Mouse (Mus musculus): ENCODE measurements around the gene Dock1. TPM values are rescaled to one million over a fixed set of nuclear protein-coding genes. Genes with fewer than 3 reads are reported as not detected.

Gene Dock1
- polyA plus RNA-seq, 1 experiment from 2014 or later = 25.0 TPM

- no peak for ATAC-seq (ENCODE audit: low FRiP score)
- 88% methylated on average over 6 of the region's 6 CpGs for WGBS
- no peak overlapping the region for H3K4me3 ChIP-seq (ENCODE audit: low read depth, low read length)
Measured at GRCm38 (mm10) chr7:134688332-134688731, 17.9 kb downstream of the Dock1 start.

DNA sequence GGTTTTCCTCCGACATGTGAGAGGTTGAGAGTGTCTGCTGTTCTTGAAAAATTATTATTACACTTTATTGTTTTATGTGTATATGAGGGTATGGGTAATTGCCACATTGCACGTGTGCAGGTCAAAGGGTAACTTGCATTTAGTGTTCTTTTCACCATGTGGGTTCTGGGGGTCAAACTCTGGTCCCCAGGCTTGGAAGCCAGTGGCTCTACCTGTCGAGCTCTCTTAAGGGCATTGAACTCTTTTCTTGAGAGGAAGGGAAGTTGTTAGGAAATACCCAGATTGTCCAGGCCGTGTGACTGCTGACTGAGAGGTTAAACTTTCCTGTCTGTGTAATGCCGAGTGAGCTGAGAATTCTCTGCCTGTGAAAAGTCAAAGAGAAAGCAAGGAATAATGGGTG lies 19.7 kb downstream of the Dock1 start:
- no peak overlapping the region for H3K27ac ChIP-seq (ENCODE audit: low read depth, low read length)
- H3K4me2 ChIP-seq (replicated peaks; ENCODE audit: low read depth, low read length) = no peak overlapping the region
- no peak overlapping the region for H3K4me3 ChIP-seq (ENCODE audit: low read depth, low read length)
- H3K9ac ChIP-seq (ENCODE audit: low read depth, low read length) = no peak overlapping the region
- no peaks in the 10 kb centered on the region for H3K4me1 ChIP-seq (replicated peaks; ENCODE audit: control insufficient read depth, insufficient read depth, low read length)
- DNase-seq (ENCODE audit: low spot score) (no peak), ATAC-seq (ENCODE audit: low FRiP score) (no peak)
- H3K27me3 ChIP-seq (ENCODE audit: control insufficient read depth, insufficient read depth, low read length) = no peaks in the 10 kb centered on the region
- 85% methylated on average over 5 of the region's 5 CpGs for WGBS
- no peaks in the 10 kb centered on the region for H3K36me3 ChIP-seq (ENCODE audit: control insufficient read depth, insufficient read depth, low read length)
- H3K9me3 ChIP-seq (ENCODE audit: control insufficient read depth, low read length) = no peaks in the 10 kb centered on the region

More at GRCm38 (mm10) chr7:134688332-134688731, 17.9 kb downstream of the Dock1 start:
- no peaks in the 10 kb centered on the region for H3K4me1 ChIP-seq (replicated peaks; ENCODE audit: control insufficient read depth, insufficient read depth, low read length)
- H3K4me2 ChIP-seq (replicated peaks; ENCODE audit: low read depth, low read length) = no peak overlapping the region
- DNase-seq (ENCODE audit: low spot score) = no peak
- H3K27me3 ChIP-seq (ENCODE audit: control insufficient read depth, insufficient read depth, low read length) = no peaks in the 10 kb centered on the region
- H3K27ac ChIP-seq (ENCODE audit: low read depth, low read length) = no peak overlapping the region
- H3K9me3 ChIP-seq (ENCODE audit: control insufficient read depth, low read length) = no peaks in the 10 kb centered on the region
- no peaks in the 10 kb centered on the region for H3K36me3 ChIP-seq (ENCODE audit: control insufficient read depth, insufficient read depth, low read length)
- H3K9ac ChIP-seq (ENCODE audit: low read depth, low read length) = no peak overlapping the region

DNA sequence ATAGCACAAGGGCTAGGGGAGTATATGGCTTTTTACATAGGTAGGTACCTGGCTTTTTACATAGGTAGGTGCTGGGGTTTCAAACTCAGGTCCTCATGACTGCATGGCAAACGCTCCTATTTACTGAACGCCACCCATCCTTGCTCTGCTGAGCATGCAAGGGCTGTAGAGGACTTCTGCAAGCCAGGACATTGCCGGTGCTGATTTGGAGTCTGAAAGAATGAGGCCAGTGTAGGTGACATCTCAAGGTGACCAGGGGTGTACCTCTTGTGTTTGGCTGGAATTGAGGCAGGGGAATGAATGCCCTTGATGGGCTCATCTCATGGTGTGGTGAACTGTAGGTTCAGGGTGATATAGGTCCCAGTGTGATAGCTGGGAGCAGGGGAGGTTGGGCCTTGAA lies 20.4 kb downstream of the Dock1 start:
- Histone ChIP-seq H3K4me2 (replicated peaks; ENCODE audit: low read depth, low read length) (no peak overlapping the region), H3K9ac (ENCODE audit: low read depth, low read length) (no peak overlapping the region), H3K4me1 (replicated peaks; ENCODE audit: control insufficient read depth, insufficient read depth, low read length) (no peaks in the 10 kb centered on the region), H3K9me3 (ENCODE audit: control insufficient read depth, low read length) (no peaks in the 10 kb centered on the region), H3K36me3 (ENCODE audit: control insufficient read depth, insufficient read depth, low read length) (no peaks in the 10 kb centered on the region), H3K27me3 (ENCODE audit: control insufficient read depth, insufficient read depth, low read length) (no peaks in the 10 kb centered on the region), H3K4me3 (ENCODE audit: low read depth, low read length) (no peak overlapping the region), H3K27ac (ENCODE audit: low read depth, low read length) (no peak overlapping the region)
- 97% methylated on average over 3 of the region's 3 CpGs for WGBS
- ATAC-seq (ENCODE audit: low FRiP score) (no peak), DNase-seq (ENCODE audit: low spot score) (no peak)

- DNase-seq (ENCODE audit: low spot score) = no peak
- no peak overlapping the region for H3K27ac ChIP-seq (ENCODE audit: low read depth, low read length)
- H3K4me3 ChIP-seq (ENCODE audit: low read depth, low read length) = no peak overlapping the region
- no peaks in the 10 kb centered on the region for H3K4me1 ChIP-seq (replicated peaks; ENCODE audit: control insufficient read depth, insufficient read depth, low read length)
- H3K9me3 ChIP-seq (ENCODE audit: control insufficient read depth, low read length) = no peaks in the 10 kb centered on the region
- no peak overlapping the region for H3K9ac ChIP-seq (ENCODE audit: low read depth, low read length)
- no peak for ATAC-seq (ENCODE audit: low FRiP score)
- H3K36me3 ChIP-seq (ENCODE audit: control insufficient read depth, insufficient read depth, low read length) = no peaks in the 10 kb centered on the region
- WGBS = 91% methylated on average over 1 of the region's 1 CpGs
- H3K4me2 ChIP-seq (replicated peaks; ENCODE audit: low read depth, low read length) = no peak overlapping the region
- no peaks in the 10 kb centered on the region for H3K27me3 ChIP-seq (ENCODE audit: control insufficient read depth, insufficient read depth, low read length)
Measured at GRCm38 (mm10) chr7:134693325-134693724, 22.9 kb downstream of the Dock1 start.

- DNase-seq (ENCODE audit: low spot score) (no peak), ATAC-seq (ENCODE audit: low FRiP score) (no peak)
- Histone ChIP-seq H3K36me3 (ENCODE audit: control insufficient read depth, insufficient read depth, low read length) (no peaks in the 10 kb centered on the region), H3K4me2 (replicated peaks; ENCODE audit: low read depth, low read length) (no peak overlapping the region), H3K4me3 (ENCODE audit: low read depth, low read length) (no peak overlapping the region), H3K4me1 (replicated peaks; ENCODE audit: control insufficient read depth, insufficient read depth, low read length) (no peaks in the 10 kb centered on the region), H3K27me3 (ENCODE audit: control insufficient read depth, insufficient read depth, low read length) (no peaks in the 10 kb centered on the region), H3K9ac (ENCODE audit: low read depth, low read length) (no peak overlapping the region), H3K9me3 (ENCODE audit: control insufficient read depth, low read length) (no peaks in the 10 kb centered on the region), H3K27ac (ENCODE audit: low read depth, low read length) (no peak overlapping the region)
- 86% methylated on average over 4 of the region's 4 CpGs for WGBS
Measured at GRCm38 (mm10) chr7:134695431-134695830, 25.0 kb downstream of the Dock1 start.

GRCm38 (mm10) chr7:134696126-134696979 lies 25.9 kb downstream of the Dock1 start:
- no peaks in the 10 kb centered on the region for H3K27me3 ChIP-seq (ENCODE audit: control insufficient read depth, insufficient read depth, low read length)
- H3K4me1 ChIP-seq (replicated peaks; ENCODE audit: control insufficient read depth, insufficient read depth, low read length) = no peaks in the 10 kb centered on the region
- 82% methylated on average over 10 of the region's 10 CpGs for WGBS
- no peaks in the 10 kb centered on the region for H3K9me3 ChIP-seq (ENCODE audit: control insufficient read depth, low read length)
- DNase-seq (ENCODE audit: low spot score) (no peak), ATAC-seq (ENCODE audit: low FRiP score) (no peak)
- H3K36me3 ChIP-seq (ENCODE audit: control insufficient read depth, insufficient read depth, low read length) = no peaks in the 10 kb centered on the region
- no peak overlapping the region for H3K27ac ChIP-seq (ENCODE audit: low read depth, low read length)
- H3K4me2 ChIP-seq (replicated peaks; ENCODE audit: low read depth, low read length) = no peak overlapping the region
- no peak overlapping the region for H3K9ac ChIP-seq (ENCODE audit: low read depth, low read length)
- H3K4me3 ChIP-seq (ENCODE audit: low read depth, low read length) = no peak overlapping the region

DNA sequence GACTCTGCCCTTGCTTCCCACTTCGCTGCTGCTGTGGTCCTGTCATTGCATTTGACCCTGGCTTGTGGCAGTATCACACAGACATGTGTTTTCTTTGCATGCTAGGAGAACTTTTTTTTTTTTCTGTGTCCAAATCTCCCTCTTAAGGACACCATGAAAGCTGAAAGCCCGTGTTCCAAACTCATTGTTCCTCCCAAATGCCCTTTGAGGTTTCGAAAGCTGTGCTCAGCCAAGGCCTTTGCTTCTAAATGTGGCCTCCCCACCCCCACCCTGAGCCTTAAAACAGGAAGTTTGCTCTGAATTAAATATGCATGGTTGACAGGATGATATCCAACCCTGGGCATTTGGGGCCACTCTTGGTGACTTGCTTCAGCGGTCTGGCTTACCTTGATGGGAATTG lies 27.0 kb downstream of the Dock1 start:
- whole genome bisulfite sequencing = 71% methylated on average over 4 of the region's 4 CpGs
- ATAC-seq (ENCODE audit: low FRiP score) = no peak
- H3K4me2 ChIP-seq (replicated peaks; ENCODE audit: low read depth, low read length) = no peak overlapping the region
- no peak overlapping the region for H3K9ac ChIP-seq (ENCODE audit: low read depth, low read length)
- H3K4me3 ChIP-seq (ENCODE audit: low read depth, low read length) = no peak overlapping the region
- no peak overlapping the region for H3K27ac ChIP-seq (ENCODE audit: low read depth, low read length)
- H3K27me3 ChIP-seq (ENCODE audit: control insufficient read depth, insufficient read depth, low read length) = no peaks in the 10 kb centered on the region
- H3K4me1 ChIP-seq (replicated peaks; ENCODE audit: control insufficient read depth, insufficient read depth, low read length) = no peaks in the 10 kb centered on the region
- DNase-seq (ENCODE audit: low spot score) = no peak
- H3K9me3 ChIP-seq (ENCODE audit: control insufficient read depth, low read length) = no peaks in the 10 kb centered on the region
- H3K36me3 ChIP-seq (ENCODE audit: control insufficient read depth, insufficient read depth, low read length) = no peaks in the 10 kb centered on the region

DNA sequence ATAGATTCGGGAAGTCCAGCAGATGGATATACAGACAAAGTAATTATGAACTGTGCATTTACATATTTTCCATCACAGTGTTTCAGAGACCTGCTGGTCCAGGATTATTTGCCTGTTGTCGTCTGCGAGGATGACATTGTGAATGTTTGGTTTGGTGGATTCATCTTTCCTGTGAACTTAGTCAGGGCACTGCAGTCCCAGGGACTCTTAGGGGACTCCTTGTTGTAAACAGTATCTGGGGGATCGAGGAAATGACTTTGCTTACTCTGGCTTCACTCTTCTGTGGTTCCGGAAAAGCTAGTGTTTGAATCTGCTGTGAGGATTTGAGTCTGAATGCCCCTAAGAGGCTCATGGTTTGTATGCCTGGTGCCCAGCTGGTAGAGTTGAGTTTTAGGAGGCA lies 27.8 kb downstream of the Dock1 start:
- Histone ChIP-seq H3K27me3 (ENCODE audit: control insufficient read depth, insufficient read depth, low read length) (no peaks in the 10 kb centered on the region), H3K4me1 (replicated peaks; ENCODE audit: control insufficient read depth, insufficient read depth, low read length) (no peaks in the 10 kb centered on the region)
- DNase-seq (ENCODE audit: low spot score) = no peak

GRCm38 (mm10) chr7:134700001-134700400 lies 29.5 kb downstream of the Dock1 start:
- H3K27me3 ChIP-seq (ENCODE audit: control insufficient read depth, insufficient read depth, low read length) = no peaks in the 10 kb centered on the region
- WGBS = 70% methylated on average over 5 of the region's 5 CpGs
- H3K4me1 ChIP-seq (replicated peaks; ENCODE audit: control insufficient read depth, insufficient read depth, low read length) = no peaks in the 10 kb centered on the region
- no peaks in the 10 kb centered on the region for H3K9me3 ChIP-seq (ENCODE audit: control insufficient read depth, low read length)
- H3K36me3 ChIP-seq (ENCODE audit: control insufficient read depth, insufficient read depth, low read length) = no peaks in the 10 kb centered on the region
- H3K27ac ChIP-seq (ENCODE audit: low read depth, low read length) = no peak overlapping the region
- no peak overlapping the region for H3K4me3 ChIP-seq (ENCODE audit: low read depth, low read length)
- H3K4me2 ChIP-seq (replicated peaks; ENCODE audit: low read depth, low read length) = no peak overlapping the region
- no peak overlapping the region for H3K9ac ChIP-seq (ENCODE audit: low read depth, low read length)
- DNase-seq (ENCODE audit: low spot score) (no peak), ATAC-seq (ENCODE audit: low FRiP score) (no peak)

More for the DNA sequence above, 27.8 kb downstream of the Dock1 start:
- Histone ChIP-seq H3K4me2 (replicated peaks; ENCODE audit: low read depth, low read length) (no peak overlapping the region), H3K36me3 (ENCODE audit: control insufficient read depth, insufficient read depth, low read length) (no peaks in the 10 kb centered on the region), H3K27ac (ENCODE audit: low read depth, low read length) (no peak overlapping the region), H3K9me3 (ENCODE audit: control insufficient read depth, low read length) (no peaks in the 10 kb centered on the region), H3K9ac (ENCODE audit: low read depth, low read length) (no peak overlapping the region), H3K4me3 (ENCODE audit: low read depth, low read length) (no peak overlapping the region)
- ATAC-seq (ENCODE audit: low FRiP score) = no peak
- WGBS = 85% methylated on average over 5 of the region's 5 CpGs

All from hindbrain, embryonic 11.5 days (tissue).